Mouse (Mus musculus): ENCODE data around the gene Tcf7l1. TPM values are rescaled to one million over a fixed set of nuclear protein-coding genes. Genes with fewer than 3 reads are reported as not detected.

Tcf7l1 gene
- total and polyA plus RNA-seq, 2 experiments from 2014 or later = 3.1 to 5.8 TPM

DNA sequence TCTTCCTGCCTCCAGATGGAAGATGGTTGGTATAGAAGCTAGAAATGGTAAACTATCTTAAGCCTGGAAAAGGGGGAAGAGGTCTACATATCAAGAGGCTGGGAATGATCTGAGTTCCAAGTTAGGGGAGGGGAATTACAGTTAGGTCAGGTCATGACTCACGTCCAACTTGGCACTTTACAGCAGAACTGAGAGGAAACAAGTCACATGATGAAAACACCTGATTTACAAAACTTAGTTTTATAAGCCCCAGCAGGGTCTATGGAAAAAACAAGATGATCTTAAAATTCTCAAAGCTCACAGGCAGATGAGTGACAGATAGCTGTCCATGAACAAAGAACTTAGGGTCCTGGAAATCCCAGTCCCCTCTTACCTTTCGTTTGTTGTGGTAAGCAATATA is 173.9 kb downstream of the Tcf7l1 start:
- H3K4me1 ChIP-seq (ENCODE audit: insufficient read depth, low read length) = peaks cover 18% of the 10 kb centered on the region
- no peak for ATAC-seq (ENCODE audit: low FRiP score)
- no peaks in the 10 kb centered on the region for H3K9me3 ChIP-seq (ENCODE audit: low read length)
- peak overlapping the region; percentile 70; the same call in 1 of the 2 replicates for H3K9ac ChIP-seq (replicated peaks; ENCODE audit: low read length, poor library complexity, severe bottlenecking)
- DNase-seq (ENCODE audit: low spot score) = no peak
- peak overlapping the region; percentile 74; the same call in 1 of the 2 replicates for H3K4me3 ChIP-seq (ENCODE audit: low read depth, low read length)
- WGBS = 72% methylated on average over 2 of the region's 2 CpGs
- peaks cover 21% of the 10 kb centered on the region; the same call in 1 of the 2 replicates for H3K36me3 ChIP-seq (ENCODE audit: insufficient read depth, low read length)
- no peak overlapping the region for H3K27ac ChIP-seq (ENCODE audit: low read depth, low read length)
- no peak for TF ChIP-seq CTCF (IDR thresholded peaks at IDR 0.05)
- H3K27me3 ChIP-seq (ENCODE audit: insufficient read depth, low read length) = no peaks in the 10 kb centered on the region
- H3K4me2 ChIP-seq (ENCODE audit: low read depth, low read length, poor library complexity, severe bottlenecking) = peak overlapping the region; percentile 96

GRCm38 (mm10) chr6:72610261-72610660 is 178.8 kb downstream of the Tcf7l1 start:
- H3K4me2 ChIP-seq (ENCODE audit: low read depth, low read length, poor library complexity, severe bottlenecking) = no peak overlapping the region
- no peak overlapping the region for H3K4me3 ChIP-seq (ENCODE audit: low read depth, low read length)
- no peak for DNase-seq (ENCODE audit: low spot score)
- H3K4me1 ChIP-seq (ENCODE audit: insufficient read depth, low read length) = peaks cover 11% of the 10 kb centered on the region
- H3K9ac ChIP-seq (replicated peaks; ENCODE audit: low read length, poor library complexity, severe bottlenecking) = no peak overlapping the region
- H3K36me3 ChIP-seq (ENCODE audit: insufficient read depth, low read length) = peaks cover 54% of the 10 kb centered on the region
- no peak for ATAC-seq (ENCODE audit: low FRiP score)
- 82% methylated on average over 4 of the region's 4 CpGs for WGBS
- H3K9me3 ChIP-seq (ENCODE audit: low read length) = no peaks in the 10 kb centered on the region
- H3K27ac ChIP-seq (ENCODE audit: low read depth, low read length) = no peak overlapping the region
- no peaks in the 10 kb centered on the region for H3K27me3 ChIP-seq (ENCODE audit: insufficient read depth, low read length)
- TF ChIP-seq CTCF (IDR thresholded peaks at IDR 0.05) = no peak

- no peak overlapping the region for H3K4me2 ChIP-seq (ENCODE audit: low read depth, low read length, poor library complexity, severe bottlenecking)
- no peaks in the 10 kb centered on the region for H3K9me3 ChIP-seq (ENCODE audit: low read length)
- H3K27ac ChIP-seq (ENCODE audit: low read depth, low read length) = no peak overlapping the region
- no peak overlapping the region for H3K9ac ChIP-seq (replicated peaks; ENCODE audit: low read length, poor library complexity, severe bottlenecking)
- ATAC-seq (ENCODE audit: low FRiP score) = no peak
- no peak for DNase-seq (ENCODE audit: low spot score)
- H3K27me3 ChIP-seq (ENCODE audit: insufficient read depth, low read length) = no peaks in the 10 kb centered on the region
- peaks cover 61% of the 10 kb centered on the region for H3K36me3 ChIP-seq (ENCODE audit: insufficient read depth, low read length)
- WGBS = 91% methylated on average over 4 of the region's 4 CpGs
- no peak overlapping the region for H3K4me3 ChIP-seq (ENCODE audit: low read depth, low read length)
- no peaks in the 10 kb centered on the region for H3K4me1 ChIP-seq (ENCODE audit: insufficient read depth, low read length)
- no peak for TF ChIP-seq CTCF (IDR thresholded peaks at IDR 0.05)
These were observed 180.3 kb downstream of the Tcf7l1 start for GRCm38 (mm10) chr6:72608662-72609184.

- no peak for TF ChIP-seq CTCF (IDR thresholded peaks at IDR 0.05)
- Histone ChIP-seq H3K27ac (ENCODE audit: low read depth, low read length) (no peak overlapping the region), H3K4me2 (ENCODE audit: low read depth, low read length, poor library complexity, severe bottlenecking) (no peak overlapping the region), H3K4me1 (ENCODE audit: insufficient read depth, low read length) (no peaks in the 10 kb centered on the region), H3K9ac (replicated peaks; ENCODE audit: low read length, poor library complexity, severe bottlenecking) (no peak overlapping the region), H3K36me3 (ENCODE audit: insufficient read depth, low read length) (peaks cover 56% of the 10 kb centered on the region), H3K9me3 (ENCODE audit: low read length) (no peaks in the 10 kb centered on the region), H3K27me3 (ENCODE audit: insufficient read depth, low read length) (no peaks in the 10 kb centered on the region), H3K4me3 (ENCODE audit: low read depth, low read length) (no peak overlapping the region)
- 90% methylated on average over 5 of the region's 5 CpGs for WGBS
- DNase-seq (ENCODE audit: low spot score) (no peak), ATAC-seq (ENCODE audit: low FRiP score) (no peak)
These were observed 181.4 kb downstream of the Tcf7l1 start for GRCm38 (mm10) chr6:72607676-72608075.

DNA sequence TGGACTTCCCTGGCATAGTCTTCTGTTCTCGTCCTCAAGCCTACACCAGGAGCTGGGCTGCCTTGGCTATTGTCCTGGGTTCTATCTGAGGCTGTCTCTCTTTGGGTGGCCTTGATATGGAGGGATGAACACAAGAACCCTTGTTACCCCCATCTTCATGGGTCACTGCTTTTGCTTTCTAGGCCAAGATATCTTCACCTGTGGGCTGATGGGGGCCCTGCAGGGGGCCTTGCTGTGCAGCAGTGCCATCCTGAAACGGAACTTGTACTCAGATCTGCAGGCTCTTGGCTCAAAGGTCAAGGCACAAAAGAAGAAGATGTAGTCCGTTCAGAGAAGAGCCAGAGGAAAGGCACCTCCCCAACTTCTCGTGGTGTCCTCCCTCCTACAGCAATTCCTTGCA is 182.0 kb downstream of the Tcf7l1 start:
- ATAC-seq (ENCODE audit: low FRiP score) (no peak), DNase-seq (ENCODE audit: low spot score) (no peak)
- Histone ChIP-seq H3K9ac (replicated peaks; ENCODE audit: low read length, poor library complexity, severe bottlenecking) (no peak overlapping the region), H3K36me3 (ENCODE audit: insufficient read depth, low read length) (peaks cover 56% of the 10 kb centered on the region), H3K4me2 (ENCODE audit: low read depth, low read length, poor library complexity, severe bottlenecking) (no peak overlapping the region), H3K27me3 (ENCODE audit: insufficient read depth, low read length) (no peaks in the 10 kb centered on the region), H3K4me3 (ENCODE audit: low read depth, low read length) (no peak overlapping the region), H3K4me1 (ENCODE audit: insufficient read depth, low read length) (no peaks in the 10 kb centered on the region), H3K27ac (ENCODE audit: low read depth, low read length) (no peak overlapping the region), H3K9me3 (ENCODE audit: low read length) (no peaks in the 10 kb centered on the region)
- no peak for TF ChIP-seq CTCF (IDR thresholded peaks at IDR 0.05)
- 82% methylated on average over 4 of the region's 4 CpGs for WGBS

GRCm38 (mm10) chr6:72604066-72604465 is 185.0 kb downstream of the Tcf7l1 start:
- H3K4me2 ChIP-seq (ENCODE audit: low read depth, low read length, poor library complexity, severe bottlenecking) = no peak overlapping the region
- no peaks in the 10 kb centered on the region for H3K4me1 ChIP-seq (ENCODE audit: insufficient read depth, low read length)
- no peak overlapping the region for H3K9ac ChIP-seq (replicated peaks; ENCODE audit: low read length, poor library complexity, severe bottlenecking)
- ATAC-seq (ENCODE audit: low FRiP score) = no peak
- DNase-seq (ENCODE audit: low spot score) = no peak
- no peak for TF ChIP-seq CTCF (IDR thresholded peaks at IDR 0.05)
- H3K27me3 ChIP-seq (ENCODE audit: insufficient read depth, low read length) = no peaks in the 10 kb centered on the region
- no peak overlapping the region for H3K4me3 ChIP-seq (ENCODE audit: low read depth, low read length)
- no peak overlapping the region for H3K27ac ChIP-seq (ENCODE audit: low read depth, low read length)
- no peaks in the 10 kb centered on the region for H3K9me3 ChIP-seq (ENCODE audit: low read length)
- 89% methylated on average over 2 of the region's 2 CpGs for WGBS
- H3K36me3 ChIP-seq (ENCODE audit: insufficient read depth, low read length) = peaks cover 31% of the 10 kb centered on the region

All from midbrain, postnatal 0 days (tissue).